Mouse (Mus musculus): ENCODE results near the gene Cacna1d.
A peak's percentile ranks its signal among the peaks of the same experiment; 100 is the strongest.

Cacna1d gene

GRCm38 (mm10) chr14:30457897-30458296, 33.4 kb downstream of the Cacna1d start:
- DNase-seq, result peak; percentile 54

GRCm38 (mm10) chr14:30457436-30457835, 33.8 kb downstream of the Cacna1d start:
- no peak for DNase-seq

- peak; percentile 24 for DNase-seq
Measured at GRCm38 (mm10) chr14:30455801-30456595, 35.3 kb downstream of the Cacna1d start.

- no peak for DNase-seq
Measured at GRCm38 (mm10) chr14:30439915-30440314, 51.3 kb downstream of the Cacna1d start.

- DNase-seq, result peak; percentile 57
Measured at GRCm38 (mm10) chr14:30435316-30435715, 55.9 kb downstream of the Cacna1d start.

- no peak for DNase-seq
Measured at GRCm38 (mm10) chr14:30430446-30430845, 60.8 kb downstream of the Cacna1d start.

- DNase-seq, result no peak
Measured at GRCm38 (mm10) chr14:30430026-30430425, 61.2 kb downstream of the Cacna1d start.

GRCm38 (mm10) chr14:30429606-30430005, 61.6 kb downstream of the Cacna1d start:
- DNase-seq, result peak; percentile 33

- no peak for DNase-seq
Measured at GRCm38 (mm10) chr14:30428757-30429156, 62.5 kb downstream of the Cacna1d start.

GRCm38 (mm10) chr14:30425876-30426275, 65.4 kb downstream of the Cacna1d start:
- no peak for DNase-seq

GRCm38 (mm10) chr14:30425175-30425574, 66.1 kb downstream of the Cacna1d start:
- no peak for DNase-seq

GRCm38 (mm10) chr14:30424638-30425037, 66.6 kb downstream of the Cacna1d start:
- no peak for DNase-seq

- peak; percentile 59 for DNase-seq
Measured at GRCm38 (mm10) chr14:30422376-30423140, 68.7 kb downstream of the Cacna1d start.

GRCm38 (mm10) chr14:30419458-30419857, 71.8 kb downstream of the Cacna1d start:
- DNase-seq, result no peak

- DNase-seq, result no peak
Measured at GRCm38 (mm10) chr14:30419046-30419445, 72.2 kb downstream of the Cacna1d start.

GRCm38 (mm10) chr14:30415830-30416229, 75.4 kb downstream of the Cacna1d start:
- DNase-seq, result no peak

GRCm38 (mm10) chr14:30414131-30414530, 77.1 kb downstream of the Cacna1d start:
- no peak for DNase-seq

GRCm38 (mm10) chr14:30409331-30409730, 81.9 kb downstream of the Cacna1d start:
- no peak for DNase-seq

GRCm38 (mm10) chr14:30405456-30406225, 85.6 kb downstream of the Cacna1d start:
- peak; percentile 17 for DNase-seq

GRCm38 (mm10) chr14:30378306-30378705, 112.9 kb downstream of the Cacna1d start:
- DNase-seq, result no peak

GRCm38 (mm10) chr14:30372878-30373277, 118.4 kb downstream of the Cacna1d start:
- no peak for DNase-seq

GRCm38 (mm10) chr14:30371070-30371469, 120.2 kb downstream of the Cacna1d start:
- no peak for DNase-seq

GRCm38 (mm10) chr14:30367074-30367473, 124.2 kb downstream of the Cacna1d start:
- DNase-seq, result no peak
